Mouse (Mus musculus): Measurements from ENCODE around the gene Scg5.

Gene Scg5

GRCm38 (mm10) chr2:113805765-113806164 is 23.2 kb downstream of the Scg5 start:
- DNase-seq: no peak

GRCm38 (mm10) chr2:113803753-113804152 is 25.2 kb downstream of the Scg5 start:
- peak; percentile 46 for DNase-seq

DNA sequence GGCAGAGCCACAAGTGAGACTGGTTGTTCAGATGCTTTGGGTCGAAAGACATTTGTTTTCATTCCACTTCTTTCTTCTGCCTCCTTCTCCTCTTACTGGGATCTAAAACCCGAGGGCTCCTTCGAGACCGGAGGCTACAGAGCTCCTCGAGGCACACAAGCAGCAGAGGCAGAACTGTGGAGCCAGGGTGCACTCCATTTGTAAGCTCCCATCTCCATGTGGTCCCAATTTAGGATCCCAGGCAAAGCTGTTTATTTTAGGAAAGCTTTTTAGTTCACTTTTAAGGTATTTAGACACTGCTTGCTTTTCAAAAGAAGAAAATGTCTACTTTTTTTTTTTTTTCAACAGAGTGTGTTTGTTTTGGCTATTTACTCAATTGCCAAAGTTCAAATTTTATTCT is 28.1 kb downstream of the Scg5 start:
- no peak for DNase-seq

GRCm38 (mm10) chr2:113798605-113799004 is 30.3 kb downstream of the Scg5 start:
- DNase-seq: no peak

DNA sequence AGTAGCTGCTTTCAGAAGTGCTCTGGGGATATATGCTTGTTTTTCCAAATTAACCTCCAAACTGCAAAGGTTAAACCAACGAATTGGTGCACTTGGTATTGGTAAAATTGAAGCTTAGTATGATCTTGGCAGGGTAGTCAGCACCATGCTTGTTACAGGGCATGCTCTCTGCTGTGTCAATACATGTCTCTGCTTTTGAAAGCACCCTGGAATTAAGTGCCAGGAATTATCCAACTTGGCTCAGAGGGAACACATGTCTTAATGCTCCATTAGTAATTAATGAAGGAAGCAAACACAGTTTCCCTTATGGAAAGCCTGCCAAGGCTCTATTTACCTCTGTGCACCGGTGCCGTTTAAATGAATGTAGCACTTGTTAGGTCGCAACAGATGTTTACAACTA is 33.7 kb downstream of the Scg5 start:
- no peak for DNase-seq

DNA sequence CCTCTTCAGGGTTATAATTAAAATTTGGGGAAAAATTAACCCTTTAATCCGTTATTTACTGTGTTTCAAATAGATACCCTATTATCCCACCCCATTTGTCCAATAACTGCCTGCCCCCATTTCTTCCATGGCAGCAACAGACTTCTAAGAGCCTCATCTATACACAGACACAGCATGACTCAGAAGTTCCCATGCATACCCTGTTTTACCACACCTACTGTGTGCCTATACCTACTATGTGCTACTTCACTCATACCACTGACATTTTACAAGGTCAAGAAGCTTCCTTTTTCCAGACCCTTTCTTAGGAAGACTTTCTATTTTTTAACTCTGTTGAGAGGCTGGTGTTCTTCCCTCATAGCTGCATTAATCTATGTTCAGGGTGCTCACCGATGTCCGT is 35.4 kb downstream of the Scg5 start:
- DNase-seq: no peak

DNA sequence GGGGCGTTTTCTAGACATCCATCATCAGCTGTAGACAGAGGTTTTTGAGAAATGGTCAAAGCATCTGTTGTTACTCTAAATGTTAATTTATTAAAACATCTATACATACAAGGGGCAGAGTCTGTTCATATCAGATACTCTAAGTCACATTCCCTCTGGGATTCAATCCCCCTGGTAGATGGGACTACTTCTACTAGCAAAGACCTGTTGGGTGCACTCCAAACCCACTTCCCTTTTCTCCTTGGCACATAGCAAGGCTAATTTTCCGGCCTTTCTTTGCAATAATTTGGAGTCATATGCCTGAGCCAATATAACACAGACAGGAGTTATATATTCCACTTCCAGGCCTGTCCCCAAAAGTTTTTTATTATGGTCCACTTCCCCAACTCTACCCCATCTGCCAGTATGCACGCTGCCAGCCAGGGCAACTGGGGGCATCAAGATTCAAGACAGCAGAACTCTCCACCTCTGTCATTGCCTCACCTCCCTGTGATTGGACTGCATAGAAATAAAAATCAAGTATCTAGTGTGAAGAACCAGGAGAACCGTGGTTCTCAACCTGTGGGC is 40.0 kb downstream of the Scg5 start:
- no peak for DNase-seq

DNA sequence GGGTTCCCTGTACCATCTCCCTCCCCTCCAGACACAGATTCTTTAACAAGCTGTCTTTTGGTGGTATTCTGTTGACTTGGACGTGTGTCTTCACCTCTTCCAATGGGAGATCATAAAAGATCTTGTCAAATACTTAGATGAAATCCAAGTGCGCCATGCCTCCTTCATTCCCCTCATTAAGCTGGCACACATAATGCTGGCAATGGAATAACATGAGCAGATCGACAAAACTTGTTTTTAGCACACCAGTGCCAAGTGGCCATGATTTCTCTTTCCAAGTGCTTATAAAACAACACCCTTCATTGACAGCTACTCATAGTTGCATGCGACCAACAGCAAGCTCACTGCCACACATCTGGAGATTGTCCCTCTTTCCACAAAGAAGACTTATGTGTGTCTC is 41.0 kb downstream of the Scg5 start:
- DNase-seq: no peak

- no peak for DNase-seq
These were observed 44.1 kb downstream of the Scg5 start for GRCm38 (mm10) chr2:113784851-113785250.

DNA sequence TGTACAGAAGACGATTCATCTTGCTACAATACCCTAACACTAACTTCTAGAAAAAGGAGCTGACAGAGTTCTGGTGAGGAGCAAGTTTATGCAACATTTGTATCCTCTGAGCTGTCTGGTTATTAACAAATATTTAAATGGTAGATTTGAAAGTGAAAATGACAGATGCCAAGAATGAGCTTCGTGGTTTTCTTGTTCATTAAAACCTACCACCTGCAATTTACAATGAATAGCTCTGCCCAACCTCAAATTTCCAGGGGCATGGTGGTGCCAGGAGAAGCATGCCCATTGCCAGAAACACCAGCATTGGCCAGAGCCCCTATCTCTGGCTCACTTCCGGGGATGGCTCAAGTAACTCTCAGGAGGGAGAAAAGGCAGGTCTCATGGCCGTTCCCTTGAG is 47.4 kb downstream of the Scg5 start:
- no peak for DNase-seq

DNA sequence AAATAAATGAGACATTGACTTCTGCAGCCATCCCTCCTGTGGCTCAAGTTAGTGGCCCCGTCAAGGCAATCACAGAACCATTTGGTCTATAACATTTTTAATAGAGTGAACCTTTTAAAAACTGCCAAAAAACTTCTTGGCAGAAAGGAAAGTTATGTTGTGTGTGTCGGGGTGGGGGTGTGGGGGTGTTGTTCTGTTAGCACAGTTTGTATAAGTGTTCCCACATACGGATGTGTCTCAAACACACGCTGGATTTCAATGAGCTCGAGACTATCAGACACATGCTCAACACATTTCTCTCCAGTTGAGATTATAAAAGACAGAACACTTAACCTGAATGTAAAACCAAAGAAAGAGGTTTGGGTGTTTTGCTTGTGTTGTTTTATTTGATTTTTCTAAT is 47.8 kb downstream of the Scg5 start:
- no peak for DNase-seq

- DNase-seq: no peak
These were observed 49.6 kb downstream of the Scg5 start for GRCm38 (mm10) chr2:113779336-113779735.

GRCm38 (mm10) chr2:113778036-113778435 is 50.9 kb downstream of the Scg5 start:
- no peak for DNase-seq

DNA sequence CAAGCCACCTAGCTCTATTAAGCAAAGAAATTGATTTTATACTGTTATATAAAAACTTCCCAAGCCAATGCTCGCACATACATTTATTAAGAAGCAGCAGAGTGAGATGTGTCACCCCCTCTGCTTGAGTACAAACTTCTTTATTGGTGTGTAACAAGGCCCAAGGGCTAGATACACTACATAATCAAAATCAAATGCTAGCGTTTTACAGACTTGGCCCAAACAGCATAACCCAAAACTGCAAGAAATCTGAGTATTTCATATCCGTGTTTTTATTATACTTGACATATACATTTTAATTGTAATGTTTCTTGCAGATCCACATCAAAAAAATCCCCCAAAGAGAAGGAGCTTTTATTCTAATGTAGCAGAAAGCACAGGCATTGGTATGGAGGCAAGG is 52.6 kb downstream of the Scg5 start:
- DNase-seq: no peak

DNA sequence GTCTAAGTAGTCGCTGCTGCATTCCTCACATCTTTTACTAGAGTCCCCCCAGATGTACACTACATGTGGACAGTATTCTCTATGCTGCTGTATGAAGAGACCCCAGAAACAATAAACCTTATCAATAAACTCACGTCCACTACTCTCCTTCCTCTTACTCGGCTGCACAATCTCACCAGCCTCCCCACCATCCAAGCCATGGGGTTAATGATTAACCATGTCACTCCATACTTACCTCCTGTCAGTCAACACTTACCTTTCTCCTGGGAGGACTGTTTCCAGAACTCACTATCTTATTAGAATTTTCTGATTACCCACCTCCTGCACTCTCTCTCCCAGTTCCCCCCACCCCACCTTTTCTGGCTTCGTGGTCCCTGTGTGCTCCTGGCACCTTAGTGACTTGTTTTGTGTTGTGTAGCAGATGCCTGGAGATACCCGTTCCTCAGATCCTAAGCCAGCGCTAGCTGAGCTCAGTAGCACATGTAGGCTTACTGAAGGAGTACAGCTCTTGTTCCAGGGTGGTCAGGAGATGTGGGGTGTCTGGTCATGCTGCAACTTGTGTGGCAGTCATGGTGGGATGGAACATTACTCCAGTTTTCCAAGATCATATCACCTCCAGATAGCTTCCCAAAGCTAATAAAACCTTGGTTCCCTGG is 54.6 kb downstream of the Scg5 start:
- no peak for DNase-seq

- DNase-seq: no peak
These were observed 60.2 kb downstream of the Scg5 start for GRCm38 (mm10) chr2:113768541-113769303.

DNA sequence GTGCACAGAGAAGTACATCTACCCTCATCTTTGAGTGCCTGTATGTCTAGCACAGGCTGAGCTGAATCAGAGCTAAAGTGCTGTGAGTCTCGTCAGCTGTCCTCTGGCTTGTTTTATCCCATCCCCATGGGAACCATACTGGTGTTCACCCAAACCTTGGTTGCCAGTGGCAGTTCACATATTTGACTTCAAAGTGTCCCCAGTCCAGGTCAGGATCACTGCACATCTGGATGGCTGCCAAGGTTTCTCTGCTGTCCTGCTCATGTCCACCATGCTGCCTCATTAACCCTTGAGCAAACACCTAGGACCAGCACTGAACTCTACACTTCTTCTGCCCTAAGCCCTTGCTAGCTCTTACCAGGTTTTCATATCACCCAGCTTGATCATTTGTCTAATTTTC is 63.0 kb downstream of the Scg5 start:
- DNase-seq: no peak

GRCm38 (mm10) chr2:113764968-113765367 is 64.0 kb downstream of the Scg5 start:
- DNase-seq: no peak

GRCm38 (mm10) chr2:113758311-113759161 is 70.4 kb downstream of the Scg5 start, which contains the start of gene Grem1:
Gene Grem1, minus strand, starts transcription at chr2:113758646.
- no peak for DNase-seq

DNA sequence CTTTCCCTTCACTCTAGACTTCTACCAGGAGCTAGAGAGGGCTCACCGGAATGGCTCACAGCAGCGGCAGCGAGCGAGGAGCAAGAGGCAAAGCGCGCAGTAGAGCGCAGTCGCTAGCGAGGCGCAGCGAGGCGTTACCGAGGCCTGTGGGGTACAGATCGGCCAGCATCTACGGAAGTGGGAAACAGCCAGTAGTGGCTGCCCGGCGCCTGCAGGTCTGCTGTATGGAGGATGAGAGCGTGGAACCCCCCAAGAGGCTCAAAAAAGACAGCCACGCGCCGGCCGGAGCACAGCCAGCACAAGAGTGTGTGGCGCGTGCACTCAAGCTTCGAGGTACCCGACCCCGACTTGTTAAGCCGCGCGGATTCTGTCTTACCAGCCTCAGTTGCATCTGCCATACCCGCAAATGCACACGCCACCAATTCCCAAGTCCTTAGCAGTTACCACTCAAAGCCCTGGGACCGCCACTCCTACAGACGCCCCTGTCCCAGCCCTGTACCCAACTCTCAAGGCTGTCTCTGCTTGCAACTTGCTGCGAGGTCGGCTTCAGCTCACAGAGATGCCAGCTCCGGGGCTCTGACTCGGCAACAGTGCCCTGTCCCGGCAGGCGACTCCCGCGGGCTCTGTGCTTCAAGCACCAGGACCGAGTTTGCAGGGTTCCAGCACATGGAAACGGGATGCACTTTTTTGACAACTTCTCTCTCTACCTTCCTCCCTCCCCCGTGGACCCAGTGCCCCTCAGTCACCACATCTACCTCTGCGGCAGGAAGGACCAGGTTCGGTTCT is 71.2 kb downstream of the Scg5 start:
- DNase-seq: no peak

DNA sequence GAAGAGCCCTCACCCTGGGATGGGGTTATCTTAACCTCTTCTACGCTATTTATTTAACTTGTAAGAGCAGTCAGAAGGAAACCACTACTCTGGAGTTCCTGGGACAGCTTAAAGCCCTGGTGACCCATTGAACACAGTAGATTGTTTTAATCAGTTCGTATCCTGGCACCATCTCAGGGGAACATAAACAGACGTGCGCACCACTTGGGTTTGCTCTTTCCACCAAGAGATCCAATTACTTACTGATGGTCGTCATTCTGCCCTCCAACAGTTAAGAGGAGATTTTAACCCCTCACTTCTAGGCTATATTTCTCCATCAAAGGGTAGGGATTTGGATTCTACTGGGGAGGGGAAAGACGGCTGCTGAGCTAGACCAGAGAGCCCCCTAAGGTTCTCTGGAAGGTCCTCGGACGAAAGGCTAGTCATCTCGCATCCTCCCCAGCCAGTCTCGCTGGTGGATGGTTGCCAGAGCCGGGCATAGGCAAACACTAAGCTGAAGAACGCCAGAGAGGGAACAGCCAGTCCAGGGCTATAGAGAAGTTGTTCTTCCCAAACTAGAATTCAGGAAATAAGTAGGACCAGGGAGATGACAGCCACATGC is 71.9 kb downstream of the Scg5 start:
- no peak for DNase-seq

DNA sequence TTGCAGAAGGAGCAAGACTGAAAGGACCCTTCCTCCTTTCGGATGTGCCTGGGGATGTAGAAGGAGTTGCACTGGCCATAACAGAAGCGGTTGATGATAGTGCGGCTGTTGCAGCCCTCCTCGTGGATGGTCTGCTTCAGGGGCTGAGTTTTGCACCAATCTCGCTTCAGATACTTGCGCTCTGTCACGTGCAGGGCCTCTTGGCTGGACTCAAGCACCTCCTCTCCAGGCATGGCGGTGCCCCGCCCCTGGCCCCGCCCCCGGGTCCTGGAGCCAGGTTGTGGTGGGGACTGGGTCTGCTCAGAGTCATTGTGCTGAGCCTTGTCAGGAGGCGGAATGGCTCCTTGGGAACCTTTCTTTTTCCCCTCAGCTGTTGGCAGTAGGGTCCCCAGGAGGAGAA is 79.2 kb downstream of the Scg5 start:
- no peak for DNase-seq
